Mouse (Mus musculus): ENCODE measurements around the gene Elane. TPM values are rescaled to one million over a fixed set of nuclear protein-coding genes. Genes with fewer than 3 reads are reported as not detected.

Gene Elane
- total RNA-seq, 4 experiments from 2014 or later: not detected

DNA sequence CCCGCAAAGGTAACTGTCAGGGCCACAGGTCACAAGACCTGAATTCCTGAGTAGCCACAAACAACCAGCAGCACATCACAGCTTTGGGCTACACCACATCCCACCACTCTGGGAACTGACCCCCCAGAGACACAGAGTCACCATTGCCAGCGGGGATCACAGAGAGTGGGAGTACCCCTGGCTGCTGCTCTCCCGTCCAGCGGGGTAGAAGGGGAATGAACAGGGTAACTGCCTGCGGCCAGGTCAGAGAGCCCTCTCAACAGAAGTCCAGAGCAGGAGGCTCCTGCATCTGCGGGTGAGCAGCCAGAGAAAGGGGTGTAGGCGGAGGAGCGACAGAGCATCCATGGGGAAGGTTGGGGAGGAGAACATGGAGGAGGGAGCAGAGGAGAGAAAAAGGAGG lies 30.0 kb downstream of the Elane start:
- no peak for DNase-seq

DNA sequence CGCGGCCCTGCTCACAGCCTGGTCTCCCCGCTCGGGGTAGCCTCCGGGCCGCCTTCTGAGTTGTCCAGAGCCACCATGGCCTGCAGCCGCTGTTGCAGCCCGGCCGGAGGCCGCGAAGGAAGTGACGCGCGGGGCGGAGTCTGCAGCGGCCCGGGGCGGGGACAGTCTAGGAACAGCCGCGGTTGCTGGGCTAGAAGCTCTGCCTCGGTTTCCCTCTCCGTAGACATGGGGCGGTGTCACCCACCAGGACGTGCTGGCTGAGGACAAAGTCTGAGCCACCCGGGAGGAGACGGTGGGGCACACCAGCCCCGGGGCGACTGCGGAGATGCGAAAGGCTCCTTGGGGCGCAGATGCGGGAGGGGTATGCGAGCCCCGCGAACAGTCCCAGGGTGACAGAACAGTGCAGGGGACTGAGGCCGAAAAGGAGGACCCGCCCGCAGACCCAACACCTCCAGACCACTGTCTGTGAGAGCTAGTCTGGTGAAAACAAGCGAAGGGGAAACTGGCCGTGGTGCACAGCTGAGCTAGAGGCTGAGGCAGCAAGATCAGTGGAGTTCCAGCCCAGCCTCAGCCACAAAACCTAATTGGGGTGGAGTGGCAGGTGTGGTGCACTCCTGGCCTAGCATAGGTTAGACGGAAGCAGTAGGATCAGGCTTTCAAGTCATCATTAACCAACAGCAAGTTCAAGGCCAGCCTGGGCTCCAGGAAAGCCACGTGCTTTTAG lies 30.9 kb downstream of the Elane start, which contains the start of gene Kiss1r:
Gene Kiss1r, plus strand, starts transcription at position 164 of the 724 bp plus-strand sequence.
- peak; percentile 78 for DNase-seq

DNA sequence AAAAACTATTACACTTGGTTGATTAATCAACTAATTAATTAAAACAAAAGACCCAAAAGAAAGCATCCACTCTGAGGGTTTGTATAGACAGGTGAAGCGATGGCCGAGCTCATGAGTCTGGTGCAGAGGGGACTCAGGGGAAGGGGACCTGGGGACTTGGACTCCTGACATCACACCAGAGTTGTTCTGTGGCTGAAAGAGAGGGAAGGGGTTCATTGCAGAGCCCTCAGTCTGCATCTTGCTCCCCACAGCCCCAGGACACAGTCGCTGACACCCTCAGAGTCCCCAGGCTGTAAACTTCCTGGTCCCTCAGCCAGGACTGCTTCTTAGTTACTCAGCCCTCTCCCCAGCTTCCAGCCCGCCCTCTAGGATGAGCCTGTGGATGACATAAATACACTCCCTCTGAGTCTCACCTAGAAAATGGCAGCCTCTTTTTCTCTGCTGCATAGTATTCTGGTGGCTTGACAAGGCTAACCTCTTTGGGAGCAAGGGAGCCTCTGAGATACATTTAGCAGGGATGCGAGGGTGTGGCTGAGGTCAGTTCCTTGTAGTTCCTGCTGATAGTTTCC lies 31.6 kb downstream of the Elane start:
- DNase-seq: no peak

DNA sequence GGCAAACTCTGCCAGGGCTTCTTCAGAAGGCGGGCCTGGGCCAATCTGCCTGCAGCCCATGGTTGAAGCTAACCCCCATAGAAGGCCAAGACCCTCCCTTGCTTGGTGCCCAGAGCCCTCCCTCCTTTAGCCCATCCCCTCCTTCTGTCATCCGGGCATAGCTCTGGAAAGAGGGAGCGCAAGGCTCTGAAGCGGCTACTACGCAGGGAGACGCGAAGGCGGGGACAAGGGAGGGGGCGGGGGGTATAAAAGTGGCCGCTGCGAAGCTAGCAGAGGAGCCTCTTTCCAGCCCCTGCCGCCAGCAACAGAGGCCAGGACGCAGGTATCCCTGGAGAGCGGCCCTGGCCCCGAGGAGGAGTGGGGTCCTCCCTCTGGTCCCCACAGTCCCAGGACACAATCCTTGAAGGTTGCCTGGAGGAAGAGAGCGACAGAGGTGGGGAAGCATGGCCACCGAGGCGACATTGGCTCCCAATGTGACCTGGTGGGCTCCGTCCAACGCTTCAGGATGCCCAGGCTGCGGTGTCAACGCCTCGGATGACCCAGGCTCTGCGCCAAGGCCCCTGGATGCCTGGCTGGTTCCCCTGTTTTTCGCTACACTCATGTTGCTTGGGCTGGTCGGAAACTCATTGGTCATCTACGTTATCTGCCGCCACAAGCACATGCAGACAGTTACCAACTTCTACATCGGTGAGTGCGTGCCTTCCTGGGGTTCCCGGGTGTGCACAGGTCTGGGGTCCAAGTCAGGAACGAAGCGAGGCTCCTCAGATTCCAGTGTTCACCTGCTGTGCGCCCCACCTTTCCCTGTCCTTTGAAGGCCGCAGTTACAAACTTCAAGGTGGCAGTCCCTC lies 32.4 kb downstream of the Elane start:
- no peak for DNase-seq

DNA sequence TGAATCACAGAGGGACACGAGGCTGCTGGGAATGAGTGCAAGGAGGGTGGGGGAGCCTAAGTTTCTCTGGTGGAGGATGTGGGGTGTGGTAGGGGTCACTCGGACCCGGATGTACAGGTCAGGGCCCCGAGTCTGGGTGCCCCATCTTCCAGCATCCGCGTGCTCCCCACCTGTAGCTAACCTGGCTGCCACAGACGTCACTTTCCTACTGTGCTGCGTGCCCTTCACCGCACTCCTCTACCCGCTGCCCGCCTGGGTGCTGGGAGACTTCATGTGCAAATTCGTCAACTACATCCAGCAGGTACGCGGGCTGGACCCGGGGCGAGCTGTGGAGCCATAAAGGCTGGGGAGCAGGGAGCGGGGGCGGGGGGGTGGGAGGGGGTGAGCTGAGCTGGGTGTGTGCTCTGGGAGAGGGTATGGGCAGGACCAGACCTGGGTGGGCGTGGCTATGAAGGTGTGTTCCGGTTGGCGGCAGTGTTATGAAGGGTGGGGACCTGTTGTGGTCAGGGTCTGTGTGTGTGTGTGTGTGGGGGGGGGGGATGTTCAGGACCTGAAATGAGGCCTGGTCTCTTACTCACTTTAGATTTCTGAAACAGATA lies 33.3 kb downstream of the Elane start:
- DNase-seq: no peak

DNA sequence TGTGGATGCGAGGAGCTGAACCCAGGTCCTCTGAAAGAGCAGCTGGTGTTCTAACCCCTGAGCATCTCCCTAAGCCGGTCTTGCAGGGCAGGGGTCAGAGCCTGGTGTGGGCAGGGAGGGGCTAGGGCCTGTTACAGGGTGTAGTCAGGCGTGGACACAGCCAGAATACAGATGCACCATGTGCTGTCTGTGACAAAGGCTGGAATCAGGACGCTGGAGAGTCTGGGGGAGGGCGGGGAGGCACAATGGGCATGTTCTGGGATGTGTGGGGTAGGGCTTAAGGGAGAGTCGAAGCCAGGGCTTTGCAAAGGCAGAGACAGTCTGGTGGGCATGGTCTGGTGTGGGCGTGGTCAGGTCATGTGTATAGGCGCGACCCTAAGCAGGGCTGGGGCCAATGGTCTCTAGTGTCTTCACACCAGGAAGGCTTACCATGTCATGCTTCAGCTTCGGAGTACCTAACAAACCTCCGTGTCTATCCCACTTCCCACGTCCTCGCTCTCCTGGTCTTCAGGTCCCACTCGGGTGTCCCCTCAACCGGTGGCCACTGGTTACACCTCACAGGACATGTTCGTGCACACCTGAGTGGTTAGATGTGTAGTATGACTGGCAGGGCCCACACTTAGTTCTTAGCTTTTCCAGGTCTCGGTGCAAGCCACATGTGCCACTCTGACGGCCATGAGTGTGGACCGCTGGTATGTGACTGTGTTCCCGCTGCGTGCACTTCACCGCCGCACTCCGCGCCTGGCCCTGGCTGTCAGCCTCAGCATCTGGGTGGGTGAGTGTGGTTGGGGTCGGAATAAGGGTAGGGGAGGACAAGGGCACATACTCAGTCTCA lies 34.2 kb downstream of the Elane start:
- no peak for DNase-seq

DNA sequence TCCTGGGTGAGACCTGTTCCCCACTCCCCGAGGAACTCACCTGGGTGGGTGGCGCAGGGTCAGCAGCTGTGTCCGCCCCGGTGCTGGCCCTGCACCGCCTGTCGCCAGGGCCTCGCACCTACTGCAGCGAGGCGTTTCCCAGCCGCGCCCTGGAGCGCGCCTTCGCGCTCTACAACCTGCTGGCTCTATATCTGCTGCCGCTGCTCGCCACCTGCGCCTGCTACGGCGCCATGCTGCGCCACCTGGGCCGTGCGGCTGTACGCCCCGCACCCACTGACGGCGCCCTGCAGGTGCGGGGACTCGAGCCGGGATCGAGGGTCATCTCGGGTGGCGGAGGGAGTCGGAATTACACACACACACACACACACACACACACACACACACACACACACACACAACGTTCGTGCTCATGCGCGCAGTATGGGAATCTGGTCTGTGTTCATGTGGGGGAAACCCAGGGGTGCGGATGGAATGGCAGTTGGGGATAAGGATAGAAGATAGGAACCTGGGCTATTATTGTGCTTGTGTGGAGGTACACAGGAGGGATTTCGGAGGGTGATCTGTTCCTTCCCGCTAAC lies 35.0 kb downstream of the Elane start, which contains the start of gene R3hdm4:
Gene R3hdm4, minus strand, starts transcription at position 251 of the 578 bp plus-strand sequence.
- no peak for DNase-seq

DNA sequence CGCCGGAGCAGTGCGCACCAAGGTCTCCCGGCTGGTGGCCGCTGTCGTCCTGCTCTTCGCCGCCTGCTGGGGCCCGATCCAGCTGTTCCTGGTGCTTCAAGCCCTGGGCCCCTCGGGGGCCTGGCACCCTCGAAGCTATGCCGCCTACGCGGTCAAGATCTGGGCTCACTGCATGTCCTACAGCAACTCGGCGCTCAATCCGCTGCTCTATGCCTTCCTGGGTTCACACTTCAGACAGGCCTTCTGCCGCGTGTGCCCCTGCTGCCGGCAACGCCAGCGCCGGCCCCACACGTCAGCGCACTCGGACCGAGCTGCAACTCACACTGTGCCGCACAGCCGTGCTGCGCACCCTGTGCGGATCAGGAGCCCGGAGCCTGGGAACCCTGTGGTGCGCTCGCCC lies 35.5 kb downstream of the Elane start:
- no peak for DNase-seq

DNA sequence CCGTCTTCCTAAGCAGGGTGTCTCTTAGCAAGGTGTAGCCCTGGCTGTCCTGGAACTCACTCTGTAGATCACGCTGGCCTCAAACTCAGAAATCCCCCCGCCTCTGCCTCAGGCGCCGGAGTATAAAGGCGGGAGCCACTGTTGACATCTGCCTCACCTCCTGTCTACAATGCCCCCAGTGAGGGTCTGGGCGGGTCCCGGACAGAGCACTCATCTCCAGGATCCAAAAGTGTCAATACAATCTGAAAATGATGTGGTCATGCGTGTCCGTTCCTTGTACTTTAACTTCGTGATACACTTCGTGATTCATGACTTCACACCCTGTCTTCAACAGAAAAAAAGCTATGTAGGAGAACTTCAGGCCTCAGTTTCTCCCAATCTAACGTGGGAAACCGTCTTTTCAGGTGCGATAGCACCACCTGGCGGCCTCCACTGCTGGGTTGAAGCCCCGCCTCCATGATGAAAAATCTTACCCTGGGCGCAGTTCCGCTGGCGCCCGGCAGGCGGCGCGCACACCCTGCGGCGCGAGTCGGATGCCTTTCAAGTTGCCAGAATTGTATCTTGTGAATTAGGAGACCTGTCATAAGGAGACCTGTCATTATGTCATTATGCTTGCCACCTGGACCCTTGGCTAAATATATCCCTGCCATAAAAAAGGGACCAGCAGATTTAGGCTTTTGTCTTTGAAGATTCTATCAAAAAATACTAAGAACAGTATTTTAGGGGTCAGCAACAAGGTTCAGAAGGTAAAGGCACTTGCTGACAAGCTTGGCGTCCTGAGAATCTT lies 39.1 kb downstream of the Elane start:
- DNase-seq: peak; percentile 85

DNA sequence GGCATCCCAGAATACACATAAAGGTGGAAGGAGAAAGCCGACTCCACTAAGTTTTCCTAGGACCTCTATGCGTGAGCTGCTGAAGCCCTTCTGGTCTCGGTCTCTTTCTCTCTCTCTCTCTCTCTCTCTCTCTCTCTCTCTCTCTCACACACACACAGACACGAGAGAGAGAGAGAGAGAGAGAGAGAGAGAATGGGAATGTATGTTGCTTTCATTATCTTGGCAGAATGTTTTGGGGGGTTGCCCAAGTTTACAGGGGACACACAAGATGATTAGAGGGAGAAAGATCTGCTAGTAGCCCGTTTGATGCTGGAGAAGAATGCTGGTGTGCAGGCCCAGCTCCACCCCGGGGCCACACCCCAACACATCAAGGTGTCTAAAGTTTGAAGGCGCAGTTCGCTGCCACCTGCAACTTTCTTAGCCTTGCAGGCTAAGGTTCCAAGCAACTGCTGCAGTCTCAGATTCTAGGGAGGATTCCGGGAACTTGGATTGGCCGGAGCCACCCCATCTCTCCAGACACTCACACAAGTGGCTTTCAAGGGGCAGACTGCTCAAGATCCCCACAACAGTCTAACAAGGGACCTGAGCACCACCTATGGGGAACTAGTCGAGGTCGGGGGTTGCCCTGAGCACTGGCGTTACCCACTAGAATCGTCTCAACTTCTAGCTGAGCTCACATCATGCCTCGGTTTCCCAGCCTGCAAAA lies 39.9 kb downstream of the Elane start:
- DNase-seq: no peak

DNA sequence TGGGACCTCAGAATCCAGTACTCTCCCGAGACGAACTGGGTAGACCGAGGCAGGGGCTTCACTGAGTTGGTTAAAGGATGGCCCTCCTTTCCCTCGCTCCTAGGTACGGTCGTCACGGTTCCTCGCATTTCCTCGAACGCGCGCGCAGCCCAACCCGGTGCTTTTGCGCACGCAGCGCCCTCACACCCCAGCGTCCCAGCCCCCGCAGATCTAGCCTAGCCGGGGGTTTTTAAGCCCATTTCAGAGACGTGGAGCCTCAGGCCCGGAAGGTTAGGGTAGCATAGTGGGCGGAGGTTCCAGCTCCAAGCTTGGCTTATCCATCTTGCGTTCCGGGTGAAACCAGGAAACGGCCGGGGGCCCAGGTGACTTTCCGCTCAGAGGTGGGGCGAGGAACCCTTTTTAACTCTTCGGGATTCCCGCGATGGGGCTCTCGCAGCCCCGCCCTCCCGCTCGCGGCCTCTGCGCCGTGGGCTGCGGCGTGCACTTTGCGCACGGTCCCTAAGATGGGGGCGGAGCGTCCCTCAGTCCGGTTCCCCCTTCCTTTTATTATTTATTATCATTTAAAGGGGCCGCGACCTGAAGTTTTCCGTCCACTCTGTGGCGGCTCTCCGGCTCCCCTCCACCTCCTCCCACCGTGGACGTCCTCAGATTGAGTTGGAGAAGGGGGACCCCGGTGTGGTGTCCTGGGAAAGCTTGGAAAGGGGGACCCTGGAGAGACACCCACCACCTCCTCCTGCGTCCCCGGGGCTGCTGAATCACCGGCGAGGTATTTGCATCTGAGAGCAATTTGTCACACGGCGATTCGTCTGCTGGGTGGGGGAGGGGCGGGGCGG lies 40.7 kb downstream of the Elane start, which contains the start of gene Arid3a:
Gene Arid3a, plus strand, starts transcription at position 553 of the 833 bp plus-strand sequence.
- DNase-seq: peak; percentile 80

DNA sequence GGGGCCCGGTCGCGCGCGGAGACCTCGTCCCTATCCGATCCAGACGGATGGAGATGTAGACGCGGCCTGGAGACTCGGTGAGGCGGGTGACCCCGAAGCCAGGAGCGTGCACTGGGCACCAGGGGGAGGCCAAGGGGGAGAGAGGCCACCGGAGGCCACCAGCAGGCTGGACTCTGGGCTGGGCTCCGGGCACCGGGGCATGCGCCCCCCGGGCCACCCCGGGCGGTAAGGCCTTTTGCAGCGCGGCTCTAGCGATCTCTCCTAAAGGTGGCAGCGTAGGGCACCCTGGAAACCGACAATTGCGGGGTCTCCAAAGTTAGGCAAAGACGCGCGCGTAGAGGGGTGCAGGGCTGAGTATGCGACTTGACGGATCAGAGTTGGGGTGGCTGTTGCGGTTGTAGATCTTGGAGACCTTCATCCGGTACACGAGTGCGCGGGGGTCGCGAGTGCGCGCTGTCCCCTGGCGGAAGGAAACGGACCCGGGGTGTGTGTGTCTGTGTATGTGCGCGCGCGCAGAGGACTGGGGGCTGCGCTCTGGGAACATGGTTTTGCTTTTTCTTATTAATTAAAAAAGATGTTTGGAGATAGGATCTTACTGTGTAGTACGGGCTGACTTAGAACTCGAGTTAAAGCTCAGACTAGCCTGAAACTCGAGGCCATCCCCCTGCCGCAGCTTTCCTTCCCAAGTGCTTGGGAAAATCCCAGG lies 41.4 kb downstream of the Elane start:
- no peak for DNase-seq

DNA sequence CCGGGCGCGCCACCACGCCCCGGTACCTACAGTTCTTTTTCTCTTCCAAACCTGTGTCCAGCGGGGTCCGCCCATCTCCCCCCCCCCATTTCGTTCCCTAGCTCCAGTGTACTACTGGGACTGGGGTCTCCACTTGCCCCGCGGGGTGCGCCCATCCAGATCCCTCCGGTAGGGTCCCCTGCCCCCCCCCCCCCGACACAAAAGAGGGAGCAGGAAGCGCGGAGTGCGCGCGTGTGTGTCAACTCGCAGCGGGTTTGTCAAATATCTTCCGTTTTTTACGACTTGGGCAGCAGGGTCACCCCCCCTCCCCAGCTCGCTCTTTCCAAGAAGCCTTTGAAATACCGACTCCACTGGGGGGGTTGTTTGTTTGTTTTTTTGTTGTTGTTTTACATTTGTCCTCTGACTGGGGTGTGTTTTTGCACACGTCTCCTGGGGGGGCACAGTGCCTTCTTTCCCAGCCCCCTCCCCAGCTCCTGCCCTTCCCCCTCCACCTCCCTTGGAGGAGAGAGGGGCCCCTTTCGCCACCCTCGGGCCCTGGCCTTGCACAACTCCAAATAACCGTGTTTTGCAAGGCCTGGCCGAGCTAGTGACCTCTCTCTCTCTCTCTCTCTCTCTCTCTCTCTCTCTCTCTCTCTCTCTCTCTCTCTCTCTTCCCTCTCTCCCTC lies 42.1 kb downstream of the Elane start:
- DNase-seq: no peak

DNA sequence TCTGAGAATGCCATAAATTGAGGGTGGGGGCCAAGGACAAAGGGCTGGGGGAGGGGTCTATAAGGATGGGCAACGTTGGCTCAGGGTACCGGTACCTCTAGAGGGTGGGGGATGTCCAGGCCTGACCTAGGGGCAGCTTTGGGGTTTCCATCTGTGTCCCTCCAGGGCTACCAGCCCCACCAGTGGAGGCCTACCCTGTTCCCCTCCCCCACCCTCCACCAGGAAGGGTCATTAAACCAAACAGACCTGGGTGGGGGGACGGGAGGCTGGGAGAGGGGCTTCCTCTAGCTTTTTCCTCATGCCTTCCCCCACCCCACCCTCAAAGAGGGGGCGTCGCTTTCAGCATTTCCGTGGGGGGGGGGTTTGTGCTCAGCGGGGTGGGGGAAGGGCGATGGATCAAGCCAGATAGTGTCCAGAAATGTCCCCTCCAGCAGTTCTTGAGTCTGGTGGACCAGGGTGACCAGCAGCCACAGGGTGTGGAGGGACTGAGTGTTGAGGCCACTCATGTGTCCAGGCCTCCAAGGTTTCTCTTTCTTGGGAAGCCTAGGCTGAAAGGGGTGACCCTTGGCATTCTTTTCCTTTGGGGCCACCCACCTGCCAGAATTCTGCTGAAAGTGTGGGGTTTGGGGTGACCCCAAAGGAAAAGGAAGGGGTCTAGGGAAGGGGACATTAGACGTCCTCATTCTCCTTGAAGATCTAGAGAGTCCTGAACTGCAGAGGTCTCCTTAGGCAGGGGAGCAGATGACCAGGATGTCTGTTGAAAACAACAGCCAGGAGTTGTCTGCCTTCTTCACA lies 43.1 kb downstream of the Elane start:
- DNase-seq: no peak

DNA sequence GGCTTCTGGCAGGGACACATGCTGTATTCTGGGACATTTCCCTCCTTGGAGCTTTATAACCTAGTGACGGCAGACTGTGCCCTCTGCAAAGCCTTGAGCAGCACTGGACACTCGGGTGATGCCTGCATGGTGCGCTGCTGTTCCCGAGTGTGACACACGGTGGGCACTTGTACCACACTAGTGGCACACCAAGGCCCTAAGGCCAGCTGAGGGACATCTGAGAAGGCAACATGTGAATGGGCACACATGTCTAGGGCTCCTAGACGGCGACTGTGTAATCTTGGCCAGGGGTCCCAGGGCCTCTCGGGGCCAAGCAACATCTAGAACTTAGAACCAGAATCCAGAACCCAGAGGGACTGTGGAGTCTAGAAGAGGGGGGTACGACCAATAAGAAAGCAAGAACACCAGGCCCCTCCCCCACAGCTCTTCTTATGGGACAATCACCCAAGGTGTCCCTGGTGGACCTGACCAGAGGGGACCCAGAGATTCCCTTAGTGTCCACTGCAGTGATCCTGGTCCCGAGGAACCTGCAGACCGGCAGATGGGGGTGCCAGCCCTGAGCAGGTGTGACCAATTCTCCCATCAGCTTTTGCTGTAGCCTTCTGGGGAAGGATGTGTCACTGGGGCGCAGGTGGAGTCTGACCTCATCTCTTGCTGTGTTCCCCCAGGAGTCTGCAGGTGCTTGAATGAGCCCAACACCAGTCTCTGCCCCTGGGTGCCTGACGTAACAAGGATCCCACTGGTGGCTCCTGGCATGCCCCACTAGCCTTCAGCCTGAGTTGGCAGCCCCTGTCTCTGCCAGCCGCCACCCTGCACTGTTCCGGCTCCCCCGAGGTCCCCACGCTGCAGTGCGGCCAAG lies 44.1 kb downstream of the Elane start:
- DNase-seq: no peak

DNA sequence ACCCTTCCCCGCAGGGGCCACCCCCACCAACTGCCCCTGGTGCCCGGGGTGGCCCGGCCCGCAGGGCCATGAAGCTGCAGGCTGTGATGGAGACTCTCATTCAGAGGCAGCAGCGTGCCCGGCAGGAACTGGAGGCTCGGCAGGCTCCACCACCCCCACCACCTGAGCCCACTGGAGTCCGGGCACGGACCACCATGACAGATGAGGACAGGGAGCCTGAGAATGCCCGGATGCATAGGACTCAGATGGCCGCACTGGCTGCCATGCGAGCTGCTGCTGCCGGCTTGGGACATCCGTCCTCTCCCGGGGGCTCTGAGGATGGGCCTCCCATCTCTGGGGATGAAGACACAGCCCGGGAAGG lies 44.8 kb downstream of the Elane start:
- no peak for DNase-seq
